Mouse (Mus musculus): ENCODE data around the gene Armc12. TPM values are rescaled to one million over a fixed set of nuclear protein-coding genes. Genes with fewer than 3 reads are reported as not detected.

Armc12 gene
- total and polyA plus RNA-seq, 3 experiments: 0.33 TPM; not detected in 2

- Histone ChIP-seq H3K9ac (ENCODE audit: low read depth, low read length) (peak overlapping the region; percentile 27), H3K4me1 (ENCODE audit: control insufficient read depth, insufficient read depth, low read length) (peaks cover 7% of the 10 kb centered on the region), H3K27me3 (ENCODE audit: control insufficient read depth, insufficient read depth, low read length) (no peaks in the 10 kb centered on the region), H3K79me2 (replicated peaks; ENCODE audit: control insufficient read depth, insufficient read depth, low read length) (no peaks in the 10 kb centered on the region), H3K4me3 (no peak overlapping the region), H3K36me3 (ENCODE audit: control insufficient read depth, insufficient read depth, low read length) (no peaks in the 10 kb centered on the region), H3K27ac (no peak overlapping the region)
- peak; percentile 87 to 92 for DNase-seq
- peak; percentile 27; the same call in 1 of the 2 replicates for TF ChIP-seq POLR2A (IDR thresholded peaks at IDR 0.05; ENCODE audit: insufficient read depth, low read depth, low read length)
- peak; percentile 98 for TF ChIP-seq EP300 (IDR thresholded peaks at IDR 0.05; ENCODE audit: insufficient read depth, low read depth, low read length)
- no peak; the same call in 1 of the 2 replicates for TF ChIP-seq CTCF (IDR thresholded peaks at IDR 0.05)
- intact Hi-C loops (cut with DNase I): loop anchor here (1.0 to 10.0 kb wide), 5 partner anchors 63 to 323 kb away; partner anchors contain the start of genes Def6 and Rpl10a
- under 1% methylated on average over 6 of the region's 6 CpGs for WGBS
Observed at GRCm38 (mm10) chr17:28528043-28528351, 2.6 kb upstream of the Armc12 start.

GRCm38 (mm10) chr17:28529116-28529515 lies 1.5 kb upstream of the Armc12 start:
- no peak for TF ChIP-seq EP300 (IDR thresholded peaks at IDR 0.05; ENCODE audit: insufficient read depth, low read depth, low read length)
- no peak for TF ChIP-seq CTCF (IDR thresholded peaks at IDR 0.05)
- no peak for TF ChIP-seq POLR2A (IDR thresholded peaks at IDR 0.05; ENCODE audit: insufficient read depth, low read depth, low read length)
- Histone ChIP-seq H3K4me3 (no peak overlapping the region), H3K27me3 (ENCODE audit: control insufficient read depth, insufficient read depth, low read length) (no peaks in the 10 kb centered on the region), H3K36me3 (ENCODE audit: control insufficient read depth, insufficient read depth, low read length) (no peaks in the 10 kb centered on the region), H3K27ac (no peak overlapping the region), H3K4me1 (ENCODE audit: control insufficient read depth, insufficient read depth, low read length) (peaks cover 7% of the 10 kb centered on the region), H3K9ac (ENCODE audit: low read depth, low read length) (no peak overlapping the region), H3K79me2 (replicated peaks; ENCODE audit: control insufficient read depth, insufficient read depth, low read length) (no peaks in the 10 kb centered on the region)
- 57% methylated on average over 4 of the region's 4 CpGs for WGBS
- no peak for DNase-seq
- intact Hi-C loops (cut with DNase I): loop anchor here (5.0 to 10.0 kb wide), 3 partner anchors 64 to 324 kb away; partner anchors contain the start of genes Def6 and Rpl10a

GRCm38 (mm10) chr17:28531946-28532345 lies 1.3 kb downstream of the Armc12 start:
- intact Hi-C loops (cut with DNase I): no loop called here

GRCm38 (mm10) chr17:28532557-28532956 lies 2.0 kb downstream of the Armc12 start:
- no peaks in the 10 kb centered on the region for H3K79me2 ChIP-seq (replicated peaks; ENCODE audit: control insufficient read depth, insufficient read depth, low read length)
- TF ChIP-seq EP300 (IDR thresholded peaks at IDR 0.05; ENCODE audit: insufficient read depth, low read depth, low read length): no peak
- TF ChIP-seq POLR2A (IDR thresholded peaks at IDR 0.05; ENCODE audit: insufficient read depth, low read depth, low read length): no peak
- TF ChIP-seq CTCF (IDR thresholded peaks at IDR 0.05): no peak
- H3K9ac ChIP-seq (ENCODE audit: low read depth, low read length): no peak overlapping the region
- no peak for DNase-seq
- 86% methylated on average over 7 of the region's 7 CpGs for WGBS
- H3K27ac ChIP-seq: no peak overlapping the region
- H3K4me3 ChIP-seq: no peak overlapping the region
- H3K4me1 ChIP-seq (ENCODE audit: control insufficient read depth, insufficient read depth, low read length): peaks cover 4% of the 10 kb centered on the region
- intact Hi-C loops (cut with DNase I): no loop called here
- H3K27me3 ChIP-seq (ENCODE audit: control insufficient read depth, insufficient read depth, low read length): no peaks in the 10 kb centered on the region; the same call in 1 of the 2 replicates
- no peaks in the 10 kb centered on the region for H3K36me3 ChIP-seq (ENCODE audit: control insufficient read depth, insufficient read depth, low read length)

More at GRCm38 (mm10) chr17:28531946-28532345, 1.3 kb downstream of the Armc12 start:
- WGBS: 27% methylated on average over 18 of the region's 18 CpGs
- H3K9ac ChIP-seq (ENCODE audit: low read depth, low read length): no peak overlapping the region
- no peak overlapping the region for H3K4me3 ChIP-seq
- TF ChIP-seq POLR2A (IDR thresholded peaks at IDR 0.05; ENCODE audit: insufficient read depth, low read depth, low read length) (no peak), CTCF (IDR thresholded peaks at IDR 0.05) (no peak), EP300 (IDR thresholded peaks at IDR 0.05; ENCODE audit: insufficient read depth, low read depth, low read length) (no peak)
- peaks cover 5% of the 10 kb centered on the region for H3K4me1 ChIP-seq (ENCODE audit: control insufficient read depth, insufficient read depth, low read length)
- no peaks in the 10 kb centered on the region for H3K27me3 ChIP-seq (ENCODE audit: control insufficient read depth, insufficient read depth, low read length)
- no peaks in the 10 kb centered on the region for H3K79me2 ChIP-seq (replicated peaks; ENCODE audit: control insufficient read depth, insufficient read depth, low read length)
- no peak overlapping the region for H3K27ac ChIP-seq
- H3K36me3 ChIP-seq (ENCODE audit: control insufficient read depth, insufficient read depth, low read length): no peaks in the 10 kb centered on the region
- no peak for DNase-seq

- Histone ChIP-seq H3K4me1 (ENCODE audit: control insufficient read depth, insufficient read depth, low read length) (no peaks in the 10 kb centered on the region), H3K36me3 (ENCODE audit: control insufficient read depth, insufficient read depth, low read length) (no peaks in the 10 kb centered on the region), H3K27ac (no peak overlapping the region), H3K4me3 (no peak overlapping the region), H3K27me3 (ENCODE audit: control insufficient read depth, insufficient read depth, low read length) (no peaks in the 10 kb centered on the region; the same call in 1 of the 2 replicates), H3K79me2 (replicated peaks; ENCODE audit: control insufficient read depth, insufficient read depth, low read length) (no peaks in the 10 kb centered on the region), H3K9ac (ENCODE audit: low read depth, low read length) (no peak overlapping the region)
- no peak for TF ChIP-seq CTCF (IDR thresholded peaks at IDR 0.05)
- no peak for TF ChIP-seq EP300 (IDR thresholded peaks at IDR 0.05; ENCODE audit: insufficient read depth, low read depth, low read length)
- no peak for TF ChIP-seq POLR2A (IDR thresholded peaks at IDR 0.05; ENCODE audit: insufficient read depth, low read depth, low read length)
- intact Hi-C loops (cut with DNase I): no loop called here
- 82% methylated on average over 13 of the region's 13 CpGs for WGBS
- no peak for DNase-seq
Observed at GRCm38 (mm10) chr17:28533327-28533726, 2.7 kb downstream of the Armc12 start.

GRCm38 (mm10) chr17:28537881-28538280 lies 7.3 kb downstream of the Armc12 start:
- Histone ChIP-seq H3K4me1 (ENCODE audit: control insufficient read depth, insufficient read depth, low read length) (no peaks in the 10 kb centered on the region), H3K9ac (ENCODE audit: low read depth, low read length) (no peak overlapping the region), H3K27ac (no peak overlapping the region), H3K36me3 (ENCODE audit: control insufficient read depth, insufficient read depth, low read length) (no peaks in the 10 kb centered on the region), H3K4me3 (no peak overlapping the region), H3K27me3 (ENCODE audit: control insufficient read depth, insufficient read depth, low read length) (no peaks in the 10 kb centered on the region; the same call in 1 of the 2 replicates), H3K79me2 (replicated peaks; ENCODE audit: control insufficient read depth, insufficient read depth, low read length) (no peaks in the 10 kb centered on the region)
- WGBS: 44% methylated on average over 12 of the region's 12 CpGs
- intact Hi-C loops (cut with DNase I): no loop called here
- DNase-seq: no peak
- TF ChIP-seq EP300 (IDR thresholded peaks at IDR 0.05; ENCODE audit: insufficient read depth, low read depth, low read length) (no peak), CTCF (IDR thresholded peaks at IDR 0.05) (no peak)

Measured in heart, adult 2 months (tissue).